Mouse (Mus musculus) liver, embryonic 14.5 days (tissue): ENCODE measurements around the gene Ppp2r5c. TPM values are rescaled to one million over a fixed set of nuclear protein-coding genes. Genes with fewer than 3 reads are reported as not detected.

Source experiments
- ATAC-seq: fragments of 200-750 bp; cut with Nextera tagmentation; 2 replicates; pipeline ENCODE4 v1.8.0; 2017; ENCODE audit warnings: moderate number of reproducible peaks, mild to moderate bottlenecking, moderate library complexity; ENCODE audit not compliant: insufficient read depth
- DNase-seq, 3 experiments: peaks; one replicate each; pipeline ENCODE4 v3.0.0-alpha.2; 2012 to 2013; ENCODE audit warnings: low read depth in 3 of 3, low spot score in 3 of 3
- H3K27ac ChIP-seq: fragments of 300-500 bp; sonication (generic); 2 replicates; pipeline ENCODE4 v1.5.1; 2014; ENCODE audit warnings: moderate library complexity, mild to moderate bottlenecking, control low read depth, inconsistent platforms
- H3K27me3 ChIP-seq: fragments of 300-500 bp; sonication (generic); 2 replicates; pipeline ENCODE4 v1.6.1; 2014; ENCODE audit warnings: mild to moderate bottlenecking, low read length, moderate library complexity; ENCODE audit not compliant: control insufficient read depth, insufficient read depth
- H3K36me3 ChIP-seq: fragments of 300-500 bp; sonication (generic); replicated peaks from 2 replicates; pipeline ENCODE4 v1.6.1; 2014; ENCODE audit warnings: low read depth; ENCODE audit not compliant: control insufficient read depth, insufficient read depth
- H3K4me1 ChIP-seq, 2 experiments: fragments of 200-500 bp in 1 of 2; fragments of 300-500 bp in 1 of 2; sonication (generic) in 1 of 2; replicated peaks; 2 replicates each; pipeline ENCODE4 v1.6.1; 2012 to 2014; ENCODE audit warnings: antibody characterized with exemption in 1 of 2, inconsistent platforms in 1 of 2, low read length in 1 of 2; ENCODE audit not compliant: control insufficient read depth in 2 of 2, insufficient read depth in 2 of 2
- H3K4me2 ChIP-seq: fragments of 300-500 bp; sonication (generic); 2 replicates; pipeline ENCODE4 v1.6.1; 2014; ENCODE audit warnings: low read depth, mild to moderate bottlenecking, control low read depth, moderate library complexity
- H3K4me3 ChIP-seq, 2 experiments: fragments of 200-500 bp in 1 of 2; fragments of 300-500 bp in 1 of 2; sonication (generic) in 1 of 2; 2 replicates each; pipeline ENCODE4 v1.5.1; 2012 to 2014; ENCODE audit warnings: low read depth in 2 of 2, low read length in 2 of 2, mild to moderate bottlenecking in 2 of 2, control low read depth in 1 of 2, inconsistent platforms in 1 of 2, moderate library complexity in 1 of 2; ENCODE audit not compliant: insufficient read depth in 1 of 2
- H3K9ac ChIP-seq: fragments of 300-500 bp; sonication (generic); replicated peaks from 2 replicates; pipeline ENCODE4 v1.6.1; 2014; ENCODE audit warnings: mild to moderate bottlenecking, control low read depth, moderate library complexity
- H3K9me3 ChIP-seq: fragments of 300-500 bp; sonication (generic); 2 replicates; pipeline ENCODE4 v1.6.1; 2016; ENCODE audit warnings: low read length, mixed read lengths; ENCODE audit not compliant: control insufficient read depth
- CTCF ChIP-seq: IDR thresholded peaks from 2 replicates; pipeline ENCODE4 v1.5.1; 2016; ENCODE audit warnings: antibody characterized with exemption, low read depth, control low read depth
- EP300 ChIP-seq: IDR thresholded peaks from 2 replicates; pipeline ENCODE4 v1.6.1; 2016; ENCODE audit warnings: antibody characterized with exemption, low read depth
- WGBS: fragments of 180-500 bp; shearing (Covaris S2); extraction: QIAGEN DNeasy Blood & Tissue Kit; methylation state at CpG from one replicate; pipeline ENCODE4 v1.1.7; 2014; ENCODE audit not compliant: insufficient replicate concordance; 5-methylcytosine and 5-hydroxymethylcytosine counted together
- polyA plus RNA-seq, 2 experiments: library from polyadenylated mRNA; depleted of rRNA in 1 of 2; stranded (reverse) in 1 of 2; unstranded in 1 of 2; fragments of >200 nt; fragmentation: Nextera tagmentation in 1 of 2; extraction: Ambion mirVana in 1 of 2; gene quantifications; 2 replicates each; pipeline versions ENCODE4 v1.2.1 to v1.2.3; 2012 to 2014

Gene Ppp2r5c
- polyA plus RNA-seq, 2 experiments, result 22.6 to 70.8 TPM

DNA sequence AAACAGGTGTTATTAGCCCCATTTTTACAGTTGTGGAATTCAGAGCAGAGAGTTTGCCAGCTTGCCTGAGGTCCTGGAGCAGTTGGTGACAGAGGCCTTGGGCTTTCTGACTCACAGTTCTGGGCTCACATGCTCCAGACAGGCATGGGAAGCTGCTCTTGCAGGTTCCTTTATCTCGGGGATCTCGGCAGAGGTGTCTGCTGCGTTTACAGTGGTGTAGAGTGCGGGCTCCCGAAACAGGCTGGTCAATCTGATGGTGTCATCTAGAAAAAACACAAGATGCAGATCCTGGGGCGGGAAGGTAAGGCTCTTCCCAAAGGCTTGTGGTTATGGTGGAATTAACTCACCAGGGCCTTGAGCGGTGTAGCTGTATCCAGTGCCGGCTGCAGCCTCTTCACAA is 50.6 kb downstream of the Ppp2r5c start:
- H3K27ac ChIP-seq, result no peak overlapping the region
- H3K9ac ChIP-seq, result no peak overlapping the region
- DNase-seq (no peak), ATAC-seq (no peak)
- H3K27me3 ChIP-seq, result no peaks in the 10 kb centered on the region
- peaks cover 27 to 38% of the 10 kb centered on the region in 2 experiments for H3K4me1 ChIP-seq
- WGBS, result 57% methylated on average over 8 of the region's 8 CpGs
- no peak for TF ChIP-seq EP300
- TF ChIP-seq CTCF, result no peak
- H3K9me3 ChIP-seq, result no peaks in the 10 kb centered on the region
- peak overlapping the region; percentile 71; the same call in 1 of the 2 replicates for H3K4me2 ChIP-seq
- no peak overlapping the region for H3K4me3 ChIP-seq
- H3K36me3 ChIP-seq, result no peaks in the 10 kb centered on the region

- Histone ChIP-seq H3K27ac (peak overlapping the region; percentile 41), H3K36me3 (no peaks in the 10 kb centered on the region), H3K27me3 (no peaks in the 10 kb centered on the region), H3K4me1 (peaks cover 31 to 47% of the 10 kb centered on the region in 2 experiments), H3K9me3 (no peaks in the 10 kb centered on the region), H3K4me3 (peak overlapping the region; percentile 51 to 54), H3K9ac (peak overlapping the region; percentile 23; the same call in 1 of the 2 replicates), H3K4me2 (peak overlapping the region; percentile 71)
- ATAC-seq (peak; percentile 65), DNase-seq (peak in 1 of 3 experiments; percentile 41)
- 50% methylated on average over 22 of the region's 22 CpGs for WGBS
- no peak for TF ChIP-seq EP300
- TF ChIP-seq CTCF, result no peak
Observed at GRCm38 (mm10) chr12:110498283-110499224, 51.6 kb downstream of the Ppp2r5c start.

- H3K36me3 ChIP-seq, result no peaks in the 10 kb centered on the region
- TF ChIP-seq CTCF, result no peak
- no peak for TF ChIP-seq EP300
- 10% methylated on average over 14 of the region's 14 CpGs for WGBS
- H3K9ac ChIP-seq, result peak overlapping the region; percentile 23
- H3K4me2 ChIP-seq, result peak overlapping the region; percentile 71
- peaks cover 32 to 50% of the 10 kb centered on the region in 2 experiments for H3K4me1 ChIP-seq
- no peak for DNase-seq
- H3K27ac ChIP-seq, result peak overlapping the region; percentile 42
- no peaks in the 10 kb centered on the region for H3K27me3 ChIP-seq
- peak overlapping the region; percentile 3 to 10; a peak in 2 of 4 replicates for H3K4me3 ChIP-seq
- H3K9me3 ChIP-seq, result no peaks in the 10 kb centered on the region
- ATAC-seq, result peak; percentile 55; the same call in 1 of the 2 replicates
Observed at GRCm38 (mm10) chr12:110499225-110499992, 52.5 kb downstream of the Ppp2r5c start.

DNA sequence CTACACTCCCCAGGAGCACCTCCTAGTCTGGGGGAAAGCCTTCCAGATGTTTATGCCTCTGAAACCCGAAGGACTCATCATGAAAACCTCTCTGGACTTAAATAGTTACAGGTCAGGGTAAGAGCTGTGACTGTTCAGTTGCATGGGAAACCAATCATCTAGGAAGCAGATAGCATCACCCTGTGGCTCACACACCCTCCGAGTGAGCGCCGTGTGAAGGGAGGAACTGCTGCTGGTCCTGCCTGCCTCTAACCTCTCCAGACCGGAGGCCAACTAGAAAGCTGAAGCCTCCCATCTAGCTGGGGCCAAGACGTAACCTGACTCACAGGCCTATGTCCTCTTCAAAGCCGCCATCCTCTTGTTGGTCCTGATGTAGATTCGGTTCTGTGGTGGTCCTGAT is 53.2 kb downstream of the Ppp2r5c start:
- no peak overlapping the region for H3K4me3 ChIP-seq
- TF ChIP-seq EP300, result no peak
- no peak for TF ChIP-seq CTCF
- H3K4me1 ChIP-seq, result peaks cover 32 to 50% of the 10 kb centered on the region in 2 experiments
- ATAC-seq (peak; percentile 44), DNase-seq (no peak)
- H3K36me3 ChIP-seq, result no peaks in the 10 kb centered on the region
- 32% methylated on average over 8 of the region's 8 CpGs for WGBS
- no peaks in the 10 kb centered on the region for H3K27me3 ChIP-seq
- H3K4me2 ChIP-seq, result peak overlapping the region; percentile 71
- H3K9me3 ChIP-seq, result no peaks in the 10 kb centered on the region
- H3K9ac ChIP-seq, result no peak overlapping the region
- no peak overlapping the region for H3K27ac ChIP-seq
